In the genomic region with DNA sequence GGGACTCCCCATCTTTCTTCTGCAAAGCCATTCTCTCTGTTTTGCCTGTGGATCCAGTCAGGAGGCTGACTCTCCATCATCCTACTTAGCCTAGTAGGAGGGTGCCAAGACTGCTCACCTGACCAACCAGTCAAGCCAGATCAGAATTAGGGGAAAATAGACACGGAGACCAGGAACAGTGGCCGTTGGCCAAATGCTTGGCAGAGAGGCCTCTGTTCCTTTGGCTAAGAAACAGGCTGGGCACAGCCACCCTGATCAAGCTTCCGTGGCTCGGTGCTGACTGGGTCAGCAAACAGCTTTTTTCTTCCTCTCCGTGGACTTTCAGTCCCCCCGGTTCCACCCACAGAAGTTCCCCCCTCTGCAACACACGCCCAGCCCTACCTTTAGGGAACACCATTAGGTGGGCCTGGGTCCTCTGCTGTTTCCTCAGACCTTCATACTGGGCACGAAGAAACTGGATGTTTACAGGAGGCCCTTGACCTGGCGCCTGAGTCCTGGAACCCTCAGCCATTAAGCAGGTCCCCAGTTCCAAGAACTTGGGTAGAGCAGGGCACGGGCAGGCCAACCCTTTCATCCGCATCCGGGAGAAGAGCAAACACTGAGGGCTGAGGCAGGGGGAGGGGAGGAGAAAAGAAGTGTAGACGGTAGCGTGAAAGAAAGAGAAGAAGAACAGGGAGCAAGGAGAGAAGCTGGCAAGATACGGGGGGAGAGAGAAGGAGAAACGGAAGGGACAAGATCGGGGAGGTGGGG, we compare ENCODE assay signal across 8 mouse cellular contexts. TPM values are rescaled to one million over a fixed set of nuclear protein-coding genes. Genes with fewer than 3 reads are reported as not detected.
DNase-seq lines count a peak whose midpoint lies in the region; ATAC-seq and TF ChIP-seq lines count a peak whose summit lies in the region.

No protein-coding gene starts in this region.

- peaks cover 0 to 2% of the 10 kb centered on the region in 2 experiments; a peak in 1 of 4 replicates for H3K4me1 ChIP-seq in liver, embryonic 14.5 days (replicated peaks; ENCODE audit: control insufficient read depth in 2 of 2, insufficient read depth in 2 of 2, low read length in 1 of 2)
- peaks cover 12% of the 10 kb centered on the region; the same call in 1 of the 2 replicates for H3K4me1 ChIP-seq in stomach, embryonic 15.5 days

- H3K9ac ChIP-seq in liver, embryonic 14.5 days (replicated peaks): no peak overlapping the region
- no peak overlapping the region for H3K9ac ChIP-seq in stomach, embryonic 15.5 days

- ATAC-seq in liver, embryonic 14.5 days (ENCODE audit: insufficient read depth): no peak
- peak; percentile 59; the same call in 1 of the 2 replicates for ATAC-seq in stomach, embryonic 15.5 days (ENCODE audit: insufficient read depth, low FRiP score, low read depth)

- 23% methylated on average over 17 of the region's 17 CpGs for WGBS in liver, embryonic 14.5 days (ENCODE audit: insufficient replicate concordance)
- WGBS in stomach, embryonic 15.5 days: 27% methylated on average over 17 of the region's 17 CpGs

- no peaks in the 10 kb centered on the region for H3K27me3 ChIP-seq in liver, embryonic 14.5 days (ENCODE audit: control insufficient read depth, insufficient read depth, low read length)
- H3K27me3 ChIP-seq in stomach, embryonic 15.5 days (replicated peaks): no peaks in the 10 kb centered on the region

- TF ChIP-seq CTCF in liver, embryonic 14.5 days (IDR thresholded peaks at IDR 0.05; ENCODE audit: low read depth): no peak

- H3K9me3 ChIP-seq in liver, embryonic 14.5 days (ENCODE audit: control insufficient read depth, low read length): no peaks in the 10 kb centered on the region
- H3K9me3 ChIP-seq in stomach, embryonic 15.5 days: no peaks in the 10 kb centered on the region

- H3K36me3 ChIP-seq in liver, embryonic 14.5 days (replicated peaks; ENCODE audit: control insufficient read depth, insufficient read depth, low read depth): no peaks in the 10 kb centered on the region
- no peaks in the 10 kb centered on the region for H3K36me3 ChIP-seq in stomach, embryonic 15.5 days

- H3K4me3 ChIP-seq in liver, embryonic 14.5 days (ENCODE audit: insufficient read depth in 1 of 2, low read depth in 2 of 2, low read length in 2 of 2): peak overlapping the region; percentile 23 to 30; a peak in 3 of 4 replicates
- peak overlapping the region; percentile 32 for H3K4me3 ChIP-seq in stomach, embryonic 15.5 days (replicated peaks)

- no peak overlapping the region for H3K27ac ChIP-seq in liver, embryonic 14.5 days
- H3K27ac ChIP-seq in stomach, embryonic 15.5 days: peak overlapping the region; percentile 91

- peak; percentile 35 for DNase-seq in ovary, adult 18-20 months (ENCODE audit: low spot score)
- no peak for DNase-seq in ovary, postnatal 10 days (ENCODE audit: low spot score)
- peak; percentile 71 for DNase-seq in cerebellum, adult 11 months
- DNase-seq in gastrocnemius, postnatal 25 days: peak; percentile 31
- peak; percentile 89 for DNase-seq in kidney, adult 11 months
- no peak for DNase-seq in liver, embryonic 14.5 days (ENCODE audit: low read depth in 3 of 3, low spot score in 3 of 3)
- DNase-seq in right cerebral cortex, postnatal 4 days: no peak

- peak overlapping the region; percentile 45 for H3K4me2 ChIP-seq in liver, embryonic 14.5 days (ENCODE audit: low read depth)
- peak overlapping the region; percentile 50 for H3K4me2 ChIP-seq in stomach, embryonic 15.5 days

- no peak for TF ChIP-seq EP300 in liver, embryonic 14.5 days (IDR thresholded peaks at IDR 0.05; ENCODE audit: low read depth)

RNA-seq across cellular contexts. Expression of a gene that starts 0.7 kb away (rescaled TPM):
- total RNA-seq in gastrocnemius, postnatal 25 days (2021): not detected
- polyA plus RNA-seq in liver, embryonic 14.5 days (2012; rRNA removed): 0.31 and 0.39 TPM in 2 replicates
- polyA plus RNA-seq in liver, embryonic 14.5 days (2014; fragmentation: Nextera tagmentation; extraction: Ambion mirVana): 0.14 and 0.15 TPM in 2 replicates
- 10.4 and 11.4 TPM in 2 replicates for polyA plus RNA-seq in stomach, embryonic 15.5 days (2015; fragmentation: Nextera tagmentation; extraction: Ambion mirVana)

RNA-seq across cellular contexts. Expression of a gene that starts 40.8 kb away (rescaled TPM):
- total RNA-seq in gastrocnemius, postnatal 25 days (2021): 10 to 100 TPM; 74.5 to 79.1 TPM
- 139 and 165 TPM in 2 replicates for polyA plus RNA-seq in liver, embryonic 14.5 days (2012; rRNA removed)
- 250 and 254 TPM in 2 replicates for polyA plus RNA-seq in liver, embryonic 14.5 days (2014; fragmentation: Nextera tagmentation; extraction: Ambion mirVana)
- polyA plus RNA-seq in stomach, embryonic 15.5 days (2015; fragmentation: Nextera tagmentation; extraction: Ambion mirVana): 476 and 493 TPM in 2 replicates

Comparison
In these comparisons a context has a peak if more than half of its experiments do, and no peak if none do; other contexts are left out.
1. DNase-seq: peak in ovary, adult 18-20 months (single experiment), cerebellum, adult 11 months (single experiment), gastrocnemius, postnatal 25 days (single experiment) and kidney, adult 11 months (single experiment); none in ovary, postnatal 10 days (single experiment), liver, embryonic 14.5 days (0 of 3) and right cerebral cortex, postnatal 4 days (single experiment).